Mouse (Mus musculus) urinary bladder, postnatal 4 days (tissue): ENCODE results near the gene Gda.

ENCODE experiments used
- DNase-seq, 2 experiments: peaks; one replicate each; pipeline ENCODE4 v3.0.0; 2021 to 2022; ENCODE audit warnings: low spot score in 2 of 2

Gda gene

DNA sequence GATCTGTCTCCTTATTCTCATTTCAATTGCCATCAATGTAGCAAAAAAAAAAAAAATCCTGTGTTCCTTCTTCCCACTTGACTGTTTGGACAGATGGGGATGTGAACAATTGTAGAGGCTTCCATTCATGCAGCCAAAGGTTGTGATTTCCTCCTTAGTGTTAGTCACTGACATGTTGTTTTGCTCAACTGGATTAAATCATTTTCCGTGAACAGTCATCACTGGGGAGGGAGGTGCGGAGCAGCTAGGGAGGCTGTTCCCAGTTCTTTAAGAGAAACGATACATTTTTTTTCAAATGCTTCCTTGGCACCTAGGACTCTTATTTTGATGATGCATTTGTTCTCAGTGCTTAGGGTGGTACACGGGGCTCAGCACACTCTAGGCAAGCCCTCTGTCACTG lies 15.8 kb downstream of the Gda start:
- DNase-seq = no peak

- DNase-seq = no peak
These were observed 31.5 kb downstream of the Gda start for GRCm38 (mm10) chr19:21441787-21442186.

DNA sequence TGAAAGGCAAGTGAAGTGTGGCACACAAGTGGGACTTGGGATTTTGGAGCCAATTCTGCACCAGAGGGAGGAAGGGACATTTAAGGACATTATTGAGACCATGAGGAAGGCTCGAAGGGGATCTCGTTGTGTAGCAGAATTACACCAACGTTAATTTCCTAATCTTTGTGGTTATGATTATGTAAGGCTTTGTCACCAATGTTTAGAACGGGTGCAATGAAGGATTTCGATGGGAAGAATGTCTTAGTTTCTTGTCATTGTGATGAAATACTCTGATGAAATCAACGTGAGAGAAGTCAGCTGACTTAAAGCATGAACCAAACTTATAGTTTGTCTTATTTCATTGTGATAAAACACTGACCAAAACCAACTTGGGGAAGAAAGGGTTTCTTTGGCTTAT lies 32.4 kb downstream of the Gda start:
- no peak for DNase-seq

GRCm38 (mm10) chr19:21439141-21439737 lies 34.0 kb downstream of the Gda start:
- no peak for DNase-seq

GRCm38 (mm10) chr19:21436566-21436965 lies 36.7 kb downstream of the Gda start:
- DNase-seq = no peak

GRCm38 (mm10) chr19:21433348-21433747 lies 39.9 kb downstream of the Gda start:
- DNase-seq = no peak

DNA sequence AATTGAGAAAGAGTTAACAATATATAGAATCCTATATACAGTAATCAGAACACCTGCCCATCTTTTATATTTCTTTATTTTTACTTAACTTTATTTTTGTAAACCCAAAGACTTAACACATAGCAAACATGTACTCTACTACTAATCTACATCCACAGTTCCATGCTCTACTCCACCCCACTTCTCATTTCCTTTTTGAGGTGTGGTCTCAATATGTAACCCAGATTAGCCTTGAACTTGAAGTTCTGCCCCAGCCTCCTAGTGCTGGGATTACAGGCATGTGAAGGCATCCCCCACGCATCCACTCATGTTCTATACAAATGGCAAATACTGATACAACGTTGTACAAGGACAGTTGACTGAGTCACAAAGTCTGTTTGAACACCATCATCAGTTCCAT lies 40.4 kb downstream of the Gda start:
- no peak for DNase-seq

- no peak for DNase-seq
These were observed 41.0 kb downstream of the Gda start for GRCm38 (mm10) chr19:21432286-21432685.

DNA sequence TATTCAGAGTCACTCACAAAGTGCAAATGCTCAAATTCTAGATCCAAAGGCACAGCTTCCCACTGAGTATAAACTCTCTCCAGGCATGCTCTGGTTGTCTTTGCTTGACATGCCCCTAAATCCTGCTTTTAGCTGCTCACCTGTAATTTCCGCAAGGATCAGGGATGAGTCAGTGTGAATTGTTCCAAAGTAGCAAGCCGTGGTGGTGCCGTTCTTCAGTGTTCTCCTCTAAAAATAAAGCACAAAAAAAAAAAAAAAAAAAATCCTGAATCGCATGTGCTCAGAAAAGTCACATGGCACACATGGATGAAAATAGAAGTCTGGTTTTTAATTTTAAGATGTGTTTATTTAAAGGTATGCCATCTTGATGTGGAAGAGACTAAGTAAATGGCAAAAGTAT lies 47.9 kb downstream of the Gda start:
- no peak for DNase-seq

- DNase-seq = no peak
These were observed 49.5 kb downstream of the Gda start for GRCm38 (mm10) chr19:21423731-21424130.

GRCm38 (mm10) chr19:21418418-21418817 lies 54.8 kb downstream of the Gda start:
- DNase-seq = no peak

DNA sequence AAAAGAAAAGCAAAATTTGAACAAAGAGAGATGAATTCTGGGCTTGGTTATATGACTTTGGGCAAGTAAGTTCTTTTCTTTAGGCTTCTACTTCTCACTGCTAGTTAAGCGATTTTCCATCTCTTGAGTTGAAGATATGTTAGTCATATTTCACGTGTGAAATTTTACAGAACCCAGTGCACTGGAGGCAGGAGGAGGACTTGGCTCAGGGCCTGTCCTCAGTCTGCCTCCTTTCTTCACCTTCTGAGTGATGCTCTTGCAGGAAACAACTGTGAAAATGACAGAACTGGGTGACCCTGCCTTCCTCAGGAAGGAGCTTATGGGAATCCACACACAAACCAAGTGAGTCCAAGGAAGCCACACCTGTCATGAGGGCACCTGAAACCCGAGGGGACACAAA lies 57.9 kb downstream of the Gda start:
- no peak for DNase-seq

DNA sequence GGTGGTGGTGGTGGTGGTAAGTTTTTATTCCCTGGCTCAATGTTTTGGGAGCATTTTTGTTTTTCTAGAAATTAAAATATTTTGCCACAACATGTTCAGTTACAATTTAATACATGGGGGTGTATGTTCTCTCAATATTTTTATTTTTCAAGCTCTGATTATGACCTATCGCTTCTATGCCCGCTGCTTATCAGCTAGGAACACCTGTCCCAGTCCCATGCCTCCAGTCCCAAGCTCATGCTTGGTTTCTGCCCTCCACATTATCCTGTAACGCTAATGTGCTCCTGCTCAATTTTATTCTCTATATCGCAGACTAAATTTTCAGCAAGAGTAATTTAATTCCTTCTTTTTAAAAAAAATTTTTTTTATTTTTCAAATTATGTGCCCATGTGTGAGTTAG lies 64.1 kb downstream of the Gda start:
- DNase-seq = no peak

DNA sequence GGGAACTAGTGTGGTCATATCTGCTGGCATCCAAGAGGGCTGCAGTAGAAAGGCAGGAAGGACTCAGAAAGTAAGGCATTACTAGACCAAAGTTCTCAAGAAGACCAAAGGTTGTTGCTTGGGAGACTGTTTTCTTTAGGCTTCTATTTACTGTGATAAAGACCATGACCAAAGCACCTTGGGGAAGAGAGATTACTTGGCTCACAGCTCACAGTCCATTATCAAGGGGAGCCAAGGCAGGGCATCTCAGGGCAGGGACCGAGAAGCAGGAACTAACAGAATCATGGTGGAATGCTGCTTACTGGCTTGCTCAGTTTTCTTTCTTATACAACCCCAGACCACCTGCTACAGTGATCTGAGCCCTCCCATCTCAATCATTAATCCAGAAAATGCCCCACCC lies 65.9 kb downstream of the Gda start:
- DNase-seq = no peak

GRCm38 (mm10) chr19:21397994-21398393 lies 75.3 kb downstream of the Gda start:
- DNase-seq = no peak

GRCm38 (mm10) chr19:21396364-21396763 lies 76.9 kb downstream of the Gda start:
- DNase-seq = no peak

DNA sequence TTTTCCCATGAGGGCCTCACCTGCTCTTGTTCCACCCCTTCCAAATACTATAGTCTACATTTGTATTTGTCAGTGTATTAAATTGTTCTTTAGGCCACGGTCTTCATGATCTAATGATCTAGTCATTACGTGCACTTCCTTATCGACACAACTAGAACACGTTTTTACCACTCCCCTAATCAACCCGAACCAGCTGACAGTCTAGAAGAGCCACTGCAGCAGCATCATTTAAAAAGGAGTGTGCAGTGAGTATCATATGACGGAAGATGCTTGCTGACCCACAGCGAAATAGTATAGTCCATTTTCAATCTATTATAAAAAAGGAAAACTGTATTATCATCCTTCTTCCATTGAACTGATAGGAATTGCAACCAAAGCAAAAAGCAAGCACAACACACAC lies 82.3 kb downstream of the Gda start:
- no peak for DNase-seq

- no peak for DNase-seq
These were observed 86.4 kb downstream of the Gda start for GRCm38 (mm10) chr19:21386842-21387241.

DNA sequence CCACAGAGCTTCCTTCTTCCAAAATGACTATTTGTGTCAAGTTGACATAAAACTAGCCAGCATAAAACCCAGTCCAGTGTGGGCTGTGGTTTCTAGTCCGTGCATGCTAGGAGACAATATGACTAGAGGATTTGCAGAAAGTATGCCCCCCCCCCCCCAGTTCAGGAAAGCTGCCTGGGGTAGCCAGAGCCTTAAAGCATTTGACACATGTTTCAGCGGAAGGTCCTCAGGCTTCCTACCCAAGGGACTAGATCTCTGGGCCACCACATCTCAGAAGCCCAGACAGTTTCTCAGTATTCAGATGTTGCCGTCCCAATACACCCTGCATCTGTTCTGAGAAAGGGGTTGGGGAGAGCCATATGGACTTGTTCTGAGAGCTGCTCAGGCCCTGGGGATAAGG lies 89.0 kb downstream of the Gda start:
- DNase-seq = no peak

DNA sequence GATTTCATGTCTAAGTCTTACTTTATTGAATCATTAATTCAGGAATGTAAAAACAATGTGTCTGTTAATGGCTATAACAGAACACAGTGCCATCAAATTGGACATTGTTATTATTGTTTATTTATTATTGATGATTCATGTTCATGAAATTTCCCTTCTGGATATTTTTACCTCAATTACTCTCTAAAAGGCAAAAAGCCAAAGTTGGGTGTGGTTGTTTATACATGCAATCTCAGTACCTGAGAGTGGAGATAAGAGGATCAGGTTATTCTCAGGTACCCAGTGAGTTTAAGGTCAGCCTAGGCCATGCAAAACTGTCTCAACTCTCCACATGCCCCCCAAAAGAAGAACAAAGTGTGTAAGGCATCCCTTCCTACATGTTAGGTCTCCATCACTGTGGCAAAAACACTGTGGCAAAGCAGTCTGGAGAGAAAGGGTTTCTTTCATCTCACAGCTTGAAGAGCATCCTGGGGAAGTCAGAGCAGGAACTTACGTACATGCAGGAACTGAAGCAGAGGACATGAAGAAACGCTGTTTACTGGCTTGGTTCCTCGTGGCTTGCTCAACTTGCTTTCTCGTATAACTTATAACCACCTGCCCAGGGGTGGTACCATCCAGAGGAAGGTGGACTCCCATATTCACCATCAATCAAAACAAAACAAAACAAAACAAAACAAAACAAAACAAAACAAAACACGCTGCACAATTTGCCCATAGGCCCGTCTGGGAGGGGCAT lies 89.6 kb downstream of the Gda start:
- DNase-seq = no peak

DNA sequence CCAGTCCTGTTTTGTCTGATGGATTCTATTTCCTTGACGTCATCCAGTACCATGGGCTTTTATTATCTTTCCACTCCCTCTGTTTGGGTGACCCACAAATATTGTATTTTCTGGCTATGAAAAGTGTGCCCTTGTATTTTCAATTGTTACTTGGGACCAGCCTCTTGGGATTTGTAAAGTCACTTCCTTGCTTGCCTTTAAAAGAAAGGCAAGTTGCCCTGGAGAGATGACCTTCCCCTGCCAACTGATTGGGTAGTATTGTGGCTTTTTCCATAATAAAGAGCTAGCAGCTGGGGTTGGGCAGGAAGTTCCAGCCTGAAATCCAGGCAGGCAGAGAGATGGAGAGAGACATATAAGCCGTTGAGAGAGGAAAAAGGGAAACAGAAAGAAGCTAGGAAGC lies 91.5 kb downstream of the Gda start:
- DNase-seq = no peak

DNA sequence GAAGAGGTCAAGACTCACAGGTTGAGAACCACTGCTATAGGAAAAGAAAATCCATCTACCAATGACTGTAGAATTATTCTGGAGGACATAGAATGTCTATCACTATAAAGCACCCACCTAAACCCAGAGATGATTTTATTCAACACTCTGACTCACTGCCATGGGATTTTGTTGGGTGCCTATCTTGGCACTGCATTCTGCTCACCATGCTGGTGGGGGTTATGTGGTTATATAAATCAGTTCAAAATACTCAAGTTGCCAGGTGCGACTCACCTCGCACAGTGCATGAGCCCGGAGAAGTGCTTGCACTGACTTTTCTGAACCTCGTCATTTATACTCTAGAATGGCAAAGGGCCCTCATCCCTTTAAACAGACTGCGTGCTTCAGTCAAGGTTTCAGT lies 94.0 kb downstream of the Gda start:
- no peak for DNase-seq

- no peak for DNase-seq
These were observed 96.6 kb downstream of the Gda start for GRCm38 (mm10) chr19:21376445-21377218.
